Mouse (Mus musculus) cerebellum, postnatal 25 days (tissue): ENCODE measurements around the gene Ceacam19.

Experiments used
- DNase-seq, 2 experiments: peaks; one replicate each; pipeline ENCODE4 v3.0.0; 2021; ENCODE audit warnings: mixed read lengths in 2 of 2

The Ceacam19 gene

DNA sequence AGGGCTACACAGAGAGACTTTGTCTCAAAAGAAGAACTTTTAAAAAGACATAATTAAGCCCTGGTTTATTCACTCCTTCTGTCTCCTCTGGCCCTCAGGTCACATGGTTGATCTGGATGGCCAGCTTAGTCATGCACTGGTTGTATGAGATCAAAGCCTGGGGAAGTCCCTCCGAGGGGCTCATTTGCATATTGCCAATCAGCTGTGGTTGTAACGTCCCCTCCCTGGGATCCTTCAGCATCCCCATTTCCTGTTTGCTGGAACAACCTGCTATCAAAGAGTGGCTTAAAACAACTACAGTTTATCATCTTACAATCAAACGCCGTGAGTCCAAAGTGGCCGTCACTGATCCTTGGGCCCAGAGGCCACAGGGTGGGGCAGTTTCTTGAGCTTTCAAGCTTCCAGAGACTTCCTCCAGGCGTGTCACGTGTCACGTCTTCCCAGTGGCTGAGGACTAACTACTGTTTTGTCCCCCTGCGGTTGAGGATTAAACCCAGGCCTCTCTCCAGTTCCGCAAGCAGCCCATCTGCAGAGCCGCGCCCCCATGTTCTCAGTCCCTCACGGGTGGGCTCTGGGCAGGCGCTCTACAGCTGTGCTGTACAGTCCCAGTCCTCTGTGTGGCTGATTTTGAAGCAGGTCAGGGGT lies 10.9 kb downstream of the Ceacam19 start:
- DNase-seq = no peak

GRCm38 (mm10) chr7:19875948-19876682 lies 11.7 kb downstream of the Ceacam19 start:
- DNase-seq = peak in 1 of 2 experiments; percentile 53

GRCm38 (mm10) chr7:19871943-19872601 lies 15.7 kb downstream of the Ceacam19 start:
- no peak for DNase-seq

GRCm38 (mm10) chr7:19871137-19871621 lies 16.6 kb downstream of the Ceacam19 start:
- DNase-seq = no peak

DNA sequence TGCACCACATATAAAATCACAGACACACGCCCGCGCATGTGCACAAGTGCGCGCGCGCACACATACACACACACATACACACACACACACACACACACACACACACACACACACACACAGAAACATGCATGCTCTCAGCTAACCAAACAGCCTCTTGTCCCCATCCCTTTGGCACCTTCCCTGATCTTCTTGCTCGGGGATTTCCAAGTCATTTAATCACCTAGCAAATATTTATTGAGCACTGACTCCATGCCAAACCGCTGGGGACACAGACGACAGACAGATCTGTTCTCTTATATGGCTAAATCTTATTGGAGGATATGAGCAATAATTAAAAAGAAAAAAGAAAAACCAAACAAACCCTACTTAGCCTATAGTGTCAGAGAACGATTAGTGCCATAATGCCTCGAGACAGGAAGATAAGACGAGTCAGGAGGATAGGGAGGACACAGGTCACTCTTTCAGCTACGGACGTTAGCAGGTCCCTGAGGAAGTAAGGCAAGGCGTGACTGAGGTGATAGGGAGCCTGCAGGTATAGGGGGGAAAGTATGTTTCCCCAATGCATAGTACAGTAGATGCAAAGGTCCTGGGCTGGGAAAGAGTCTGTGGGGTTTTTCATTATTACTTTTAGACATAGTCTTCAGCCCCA lies 19.9 kb downstream of the Ceacam19 start:
- no peak for DNase-seq

DNA sequence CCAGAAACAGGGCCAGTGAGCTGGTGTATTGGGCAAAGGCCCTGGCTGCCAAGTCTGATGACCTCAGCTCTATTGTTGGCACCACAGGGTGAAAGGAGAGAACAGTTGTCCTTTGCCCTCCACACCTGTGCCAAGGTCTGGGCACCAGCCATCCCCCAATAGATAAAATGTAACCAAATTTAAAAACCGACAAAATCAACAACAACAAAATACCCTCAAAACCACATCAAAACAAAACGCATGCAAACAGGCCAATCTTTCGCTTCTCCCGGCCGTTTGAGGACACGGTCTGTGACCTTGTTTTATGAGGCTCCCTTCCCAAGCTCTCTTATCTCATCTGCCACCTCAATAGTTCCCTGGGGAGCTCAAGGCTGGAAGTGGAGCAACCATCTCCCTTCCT lies 21.3 kb downstream of the Ceacam19 start:
- no peak for DNase-seq

GRCm38 (mm10) chr7:19865246-19866036 lies 22.3 kb downstream of the Ceacam19 start:
- no peak for DNase-seq

DNA sequence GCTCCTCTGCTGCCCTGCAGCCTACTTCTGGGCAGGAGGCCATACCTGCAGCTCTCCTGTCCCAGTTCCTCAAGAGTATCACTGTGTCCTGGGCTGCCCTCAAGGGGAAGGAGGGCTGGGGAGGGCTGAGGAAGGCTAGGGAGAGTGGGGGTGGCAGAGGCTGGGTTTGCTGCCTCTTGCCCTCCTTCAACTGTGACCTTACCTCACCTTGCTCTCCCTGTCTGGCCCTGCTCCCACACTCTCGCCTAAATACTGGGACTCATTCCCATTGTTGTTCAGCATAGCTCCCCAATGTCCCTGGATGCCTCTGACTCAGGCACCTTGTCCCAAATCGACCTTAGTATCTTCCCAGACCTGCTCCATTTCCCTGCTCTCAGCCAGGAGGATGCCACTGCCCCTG lies 23.5 kb downstream of the Ceacam19 start:
- DNase-seq = peak in 1 of 2 experiments; percentile 11

GRCm38 (mm10) chr7:19861199-19861598 lies 26.6 kb downstream of the Ceacam19 start, which contains the start of gene Ceacam16:
TSS of gene Ceacam16 (minus strand) at chr7:19861299.
- DNase-seq = no peak

- no peak for DNase-seq
Measured at GRCm38 (mm10) chr7:19859740-19860139, 28.0 kb downstream of the Ceacam19 start.

DNA sequence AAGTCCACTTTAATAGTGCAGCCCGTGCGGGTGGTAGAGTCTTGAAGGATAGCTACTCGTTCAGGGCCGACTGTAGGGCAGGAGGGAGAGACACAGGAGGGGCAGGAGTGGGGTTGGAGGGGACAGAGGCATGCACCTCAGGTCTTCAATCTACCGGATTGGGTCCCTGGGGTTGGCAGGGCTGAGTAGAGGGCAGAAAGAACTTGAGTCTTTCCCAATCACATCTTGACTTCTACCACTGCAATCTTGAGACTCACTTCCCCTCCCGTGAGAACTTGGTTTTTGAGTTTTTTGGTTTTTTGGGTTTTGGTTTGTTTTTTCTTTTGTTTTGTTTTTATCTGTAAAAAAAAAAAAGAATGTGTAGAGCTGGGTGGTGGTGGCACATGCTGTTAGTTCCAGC lies 31.5 kb downstream of the Ceacam19 start:
- DNase-seq = no peak

DNA sequence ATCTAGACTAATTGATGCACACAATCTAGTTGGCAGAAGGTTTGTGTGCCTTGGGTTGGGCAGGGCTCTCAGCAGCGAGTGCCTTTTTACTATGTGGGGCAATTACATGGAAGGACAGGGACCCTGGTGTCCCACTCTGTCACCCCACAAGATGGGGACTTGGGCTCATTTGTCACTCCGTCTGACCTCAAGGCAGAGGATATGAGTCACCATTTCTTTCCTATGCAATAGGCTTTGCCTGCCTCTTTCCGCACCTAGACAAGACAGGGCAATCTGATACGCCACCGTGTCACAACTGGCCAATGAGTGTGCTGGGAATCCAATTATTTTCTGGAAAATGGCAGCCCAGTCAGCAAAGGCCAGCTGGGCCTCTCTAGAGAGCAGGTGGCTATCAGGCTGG lies 32.1 kb downstream of the Ceacam19 start:
- DNase-seq = no peak

GRCm38 (mm10) chr7:19853526-19853925 lies 34.2 kb downstream of the Ceacam19 start:
- no peak for DNase-seq

DNA sequence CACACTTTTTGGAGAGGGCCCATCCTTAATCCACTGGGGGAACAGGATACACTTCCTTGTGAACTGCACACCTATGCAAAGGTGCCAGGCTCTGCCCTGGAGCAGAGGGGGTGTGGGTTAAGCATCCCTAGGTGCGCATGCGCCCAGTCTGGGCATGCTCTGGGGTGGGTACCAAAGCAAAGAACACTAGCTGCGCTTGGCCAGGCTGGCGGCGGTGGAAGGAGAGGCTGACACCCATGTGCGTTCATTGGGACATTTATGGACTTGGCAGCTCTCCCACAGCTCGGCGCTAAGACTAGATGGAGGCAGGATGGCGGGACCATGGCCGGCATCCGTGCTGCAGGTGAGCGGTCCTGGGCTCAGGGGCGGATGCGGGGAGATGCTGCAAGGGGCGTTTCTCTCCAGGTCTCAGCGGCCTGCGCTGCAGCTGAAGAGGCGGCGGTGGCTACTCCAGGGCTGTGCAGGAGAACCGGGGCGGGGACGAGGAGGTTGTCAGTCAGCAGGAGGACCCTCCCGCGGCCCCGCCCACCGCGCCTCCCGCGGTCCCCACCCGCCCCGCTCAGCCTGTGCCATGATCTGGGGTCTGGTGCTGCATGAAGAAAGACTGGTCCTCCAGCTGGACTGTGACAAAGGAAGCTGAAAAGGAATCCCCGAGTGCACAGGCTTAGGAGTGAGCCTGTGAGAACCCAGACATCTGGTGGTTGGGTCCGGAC lies 35.8 kb downstream of the Ceacam19 start, which contains the start of gene Gm19345:
Gene Gm19345 (plus strand): TSS at position 146 of the 713 bp plus-strand sequence.
- peak; percentile 19 to 45 for DNase-seq

- DNase-seq = no peak
Measured at GRCm38 (mm10) chr7:19844521-19845171, 43.1 kb downstream of the Ceacam19 start.

GRCm38 (mm10) chr7:19843561-19843960 lies 44.2 kb downstream of the Ceacam19 start:
- peak; percentile 58 to 71 for DNase-seq

DNA sequence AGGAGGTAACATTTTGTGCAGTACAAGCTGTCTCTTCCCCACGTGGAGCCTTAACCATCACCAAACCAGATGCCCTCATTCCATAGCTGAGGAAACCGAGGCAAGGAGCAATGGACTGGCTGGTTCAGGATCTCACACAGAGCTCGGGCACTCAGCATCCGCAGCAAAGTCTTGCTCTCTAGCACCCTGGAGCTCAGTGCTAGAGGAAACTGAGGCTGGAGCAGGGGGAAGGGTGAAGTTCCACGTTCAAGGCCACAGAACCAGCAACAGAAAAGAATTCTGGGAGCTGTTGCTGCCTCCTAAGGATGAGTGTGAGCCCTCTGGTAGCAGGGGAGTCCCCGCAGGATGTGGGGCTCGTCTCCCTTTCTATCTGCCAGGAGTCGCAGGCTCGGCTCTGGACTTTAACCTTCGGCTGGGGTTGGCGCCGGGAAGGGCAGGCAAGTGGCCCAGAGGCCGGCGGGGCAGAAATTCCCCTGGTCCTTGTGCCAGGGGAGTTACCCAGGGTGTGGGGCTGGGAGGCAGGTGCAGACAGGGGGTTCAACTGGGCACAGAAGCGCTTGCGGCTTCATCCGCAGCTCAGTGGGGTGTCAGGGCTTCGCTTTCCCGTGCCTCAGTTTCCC lies 44.8 kb downstream of the Ceacam19 start:
- DNase-seq = no peak

DNA sequence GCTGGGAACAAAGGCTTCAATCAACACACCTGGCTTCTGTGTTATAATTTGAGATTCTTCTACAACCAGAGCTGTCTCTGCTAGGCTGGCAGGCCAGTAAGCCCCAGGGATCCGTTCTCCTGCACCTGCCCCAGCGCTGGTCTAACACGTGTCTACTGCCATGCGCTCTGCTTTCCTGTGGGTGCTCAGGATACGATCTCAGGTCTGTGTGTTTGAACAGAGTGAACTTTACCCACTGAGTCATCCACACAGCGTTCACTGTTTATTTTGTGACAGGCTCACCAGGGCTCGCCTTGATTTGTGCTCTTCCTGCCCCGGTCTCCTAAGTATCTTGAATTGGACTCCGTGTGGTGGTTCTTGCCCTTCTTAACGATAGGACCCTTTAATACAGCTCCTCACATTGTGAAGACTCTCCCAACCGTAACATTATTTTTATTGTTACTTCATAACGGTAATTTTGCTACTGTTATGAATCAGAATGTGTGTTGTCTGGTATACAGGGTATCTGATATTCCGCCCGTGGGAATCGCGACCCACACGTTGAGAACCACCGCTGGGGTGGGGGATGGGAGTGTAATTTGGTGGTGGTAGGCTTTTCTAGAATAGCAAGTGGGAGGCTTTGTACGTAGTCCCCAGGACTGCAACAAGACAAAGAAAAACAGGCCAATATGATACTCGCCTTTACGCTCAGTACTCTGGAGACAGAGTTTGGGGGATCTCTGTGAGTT lies 45.9 kb downstream of the Ceacam19 start:
- no peak for DNase-seq

- DNase-seq = no peak
Measured at GRCm38 (mm10) chr7:19840936-19841335, 46.8 kb downstream of the Ceacam19 start.

DNA sequence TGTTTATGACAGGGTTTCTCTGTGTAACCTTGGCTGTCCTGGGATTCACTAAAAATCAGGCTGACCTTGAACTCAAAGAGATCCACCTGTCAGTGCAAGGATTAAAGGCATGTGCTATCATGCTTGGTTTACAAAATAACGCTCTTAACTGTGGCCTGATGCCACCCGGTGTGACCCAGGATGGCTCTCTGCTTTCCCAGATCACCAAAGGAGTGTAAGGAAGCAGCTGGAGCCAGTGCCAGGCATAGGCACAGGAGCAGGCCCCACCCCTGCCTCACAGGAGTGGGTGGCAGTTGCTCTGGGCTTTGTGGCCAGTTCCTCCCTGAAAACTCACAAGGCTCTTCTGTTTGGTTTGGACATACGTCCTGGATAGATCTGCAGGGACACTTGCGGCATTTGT lies 47.4 kb downstream of the Ceacam19 start:
- DNase-seq = no peak
